Mouse (Mus musculus) ovary, adult 10 weeks (tissue): ENCODE measurements around the gene Exoc3. TPM values are rescaled to one million over a fixed set of nuclear protein-coding genes. Genes with fewer than 3 reads are reported as not detected.

Experiments
- polyA plus RNA-seq: library from polyadenylated mRNA; stranded (reverse); fragments of 350-450 nt; fragmentation: Illumina TruSeq; extraction: RNeasy Lipid Tissue Mini Kit (QIAGEN cat#74804); gene quantifications from one replicate; pipeline ENCODE4 v1.2.3, GENCODE M21; 2014

Gene Exoc3
- polyA plus RNA-seq, result 45.6 TPM

GRCm38 (mm10) chr13:74208317-74208985 lies at the start of gene Exoc3:
Gene Exoc3, minus strand, starts transcription at chr13:74208732.

GRCm38 (mm10) chr13:74121141-74121602 lies 87.4 kb downstream of the Exoc3 start, which contains the start of gene Slc9a3:
Gene Slc9a3, plus strand, starts transcription at chr13:74121457.

Other genes with a start within 250 kb of the Exoc3 start
- gene Zdhhc11, start 244.9 kb downstream of the Exoc3 start, polyA plus RNA-seq, result not detected
- gene Tppp, start 199.3 kb downstream of the Exoc3 start, polyA plus RNA-seq, result 6.2 TPM
- 10.5 TPM for gene Cep72, start 146.4 kb downstream of the Exoc3 start, polyA plus RNA-seq
- gene Slc9a3, start 87.3 kb downstream of the Exoc3 start, polyA plus RNA-seq, result 3.8 TPM
- gene Ahrr, start 83.6 kb upstream of the Exoc3 start, polyA plus RNA-seq, result 0.94 TPM
- 108 TPM for gene Pdcd6, start 108.8 kb upstream of the Exoc3 start, polyA plus RNA-seq
- gene Sdha, start 141.5 kb upstream of the Exoc3 start, polyA plus RNA-seq, result 262 TPM
- 32.8 TPM for gene Ccdc127, start 141.6 kb upstream of the Exoc3 start, polyA plus RNA-seq
- 0.48 TPM for gene Lrrc14b, start 155.3 kb upstream of the Exoc3 start, polyA plus RNA-seq
- gene Zfp72, start 182.1 kb upstream of the Exoc3 start, polyA plus RNA-seq, result 55.6 TPM
- 3.4 TPM for gene Ftl1-ps1, start 191.0 kb upstream of the Exoc3 start, polyA plus RNA-seq